Mouse (Mus musculus) lung, postnatal 0 days (tissue): ENCODE results near the gene Atp5mpl.

Experiments used
- CTCF ChIP-seq: IDR thresholded peaks from 2 replicates; pipeline ENCODE4 v1.5.1; 2016; ENCODE audit warnings: antibody characterized with exemption, mild to moderate bottlenecking
- EP300 ChIP-seq: IDR thresholded peaks from 2 replicates; pipeline ENCODE4 v1.6.1; 2016; ENCODE audit warnings: antibody characterized with exemption, mild to moderate bottlenecking, control low read depth

DNA sequence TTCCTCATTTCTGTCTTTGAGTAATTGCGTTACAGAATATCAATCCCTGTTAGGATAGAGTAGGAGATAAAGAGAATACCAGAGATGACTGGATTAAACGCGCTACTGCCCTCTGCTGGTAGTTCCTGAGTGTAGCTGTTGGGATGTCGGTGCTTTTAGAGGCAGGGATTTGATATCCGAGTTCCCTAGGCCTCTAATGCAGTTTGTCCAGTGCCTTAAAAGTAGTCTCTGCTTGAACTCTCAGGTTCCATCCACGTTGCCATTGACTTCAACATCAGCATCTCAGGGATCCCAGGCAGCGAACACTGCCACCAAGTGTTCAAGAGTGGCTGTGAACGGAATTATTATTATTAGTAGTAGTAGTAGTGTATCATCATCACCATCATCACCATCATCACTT lies 34.4 kb upstream of the Atp5mpl start:
- TF ChIP-seq CTCF = peak; percentile 81
- no peak for TF ChIP-seq EP300
